ENCODE assay signal across 8 mouse cellular contexts in the genomic region with DNA sequence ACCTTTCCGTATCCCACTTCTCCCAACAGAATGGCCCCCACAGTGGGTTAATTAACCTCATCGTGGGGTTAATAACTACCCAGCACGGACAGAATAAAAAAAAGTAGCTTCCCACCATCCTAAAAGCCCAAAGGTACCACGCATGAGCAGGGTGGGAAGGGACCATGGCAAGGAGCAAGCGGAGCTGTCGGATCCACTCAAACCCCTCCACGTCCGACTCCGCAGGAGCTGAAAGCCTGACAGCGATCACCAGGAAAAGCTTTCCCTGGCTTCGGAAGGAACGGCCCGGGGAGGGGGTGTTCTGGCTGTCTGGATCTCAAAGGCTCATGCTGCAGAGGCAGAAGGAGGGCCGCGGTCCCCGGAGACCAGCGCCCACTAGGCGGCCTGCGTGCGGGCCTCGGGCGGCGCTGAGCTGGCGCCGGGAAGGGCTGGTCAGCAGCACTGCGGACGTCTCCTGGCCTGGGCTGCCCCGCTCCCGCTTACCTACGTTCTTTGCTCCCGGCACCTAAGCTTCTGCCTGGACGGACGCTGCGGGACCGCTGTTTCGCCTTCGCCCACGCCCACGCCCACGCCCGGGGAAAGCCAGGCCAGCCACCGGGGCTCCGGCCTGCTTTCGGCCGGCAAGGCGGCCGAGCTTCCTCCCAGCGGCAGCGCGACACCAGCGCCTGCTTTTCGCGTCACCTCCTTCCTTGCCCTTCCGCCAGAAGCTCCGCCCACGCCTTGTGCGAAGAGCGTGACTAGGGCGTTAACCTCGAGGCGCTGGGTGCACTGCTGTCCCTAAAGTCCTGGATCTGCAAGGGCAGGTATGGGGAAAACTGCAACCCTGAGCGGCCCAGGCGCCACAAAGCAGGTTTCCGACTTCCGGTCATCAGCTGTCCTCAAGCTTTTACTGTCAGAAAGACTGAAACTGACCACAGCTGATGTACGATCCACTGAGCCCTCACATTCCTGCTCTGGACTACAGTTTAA. TPM values are rescaled to one million over a fixed set of nuclear protein-coding genes. Genes with fewer than 3 reads are reported as not detected.
DNase-seq lines count a peak whose midpoint lies in the region; ATAC-seq and TF ChIP-seq lines count a peak whose summit lies in the region.

Gene Senp5 (minus strand): TSS at position 779 of the 969 bp plus-strand sequence.

- H3K27ac ChIP-seq in heart, embryonic 12.5 days (ENCODE audit: poor library complexity, severe bottlenecking): peak within 1 kb of the TSS; percentile 61
- peak within 1 kb of the TSS; percentile 92 for H3K27ac ChIP-seq in kidney, postnatal 0 days
- peak within 1 kb of the TSS; percentile 62 for H3K27ac ChIP-seq in liver, embryonic 11.5 days (ENCODE audit: low read depth, low read length)
- H3K27ac ChIP-seq in stomach, embryonic 14.5 days (ENCODE audit: low read length): peak within 1 kb of the TSS; percentile 72

- WGBS in heart, embryonic 12.5 days: 1% methylated on average over 65 of the region's 66 CpGs
- under 1% methylated on average over 66 of the region's 66 CpGs for WGBS in kidney, postnatal 0 days
- under 1% methylated on average over 66 of the region's 66 CpGs for WGBS in liver, embryonic 11.5 days
- WGBS in stomach, embryonic 14.5 days: under 1% methylated on average over 65 of the region's 66 CpGs

- H3K4me2 ChIP-seq in heart, embryonic 12.5 days: peak within 1 kb of the TSS; percentile 84
- H3K4me2 ChIP-seq in kidney, postnatal 0 days (ENCODE audit: low read length): peak within 1 kb of the TSS; percentile 89
- peak within 1 kb of the TSS; percentile 92 for H3K4me2 ChIP-seq in liver, embryonic 11.5 days
- peak within 1 kb of the TSS; percentile 66 for H3K4me2 ChIP-seq in stomach, embryonic 14.5 days (replicated peaks; ENCODE audit: low read depth, low read length)

- ATAC-seq in erythroid progenitor cell, adult 5-6 weeks (replicated peaks; ENCODE audit: low FRiP score, poor library complexity, severe bottlenecking): peak; percentile 100
- ATAC-seq in heart, embryonic 12.5 days (ENCODE audit: insufficient number of reproducible peaks, low FRiP score): peak; percentile 95
- peak; percentile 96 for ATAC-seq in kidney, postnatal 0 days (replicated peaks; ENCODE audit: low FRiP score, low read depth)
- peak; percentile 95 for ATAC-seq in liver, embryonic 11.5 days (replicated peaks; ENCODE audit: low FRiP score)
- peak; percentile 96 for ATAC-seq in stomach, embryonic 14.5 days (ENCODE audit: insufficient number of reproducible peaks, insufficient read depth, low FRiP score, low read depth)

- peak; percentile 92 for DNase-seq in CD4-positive helper T cell, adult 2 months (ENCODE audit: low read depth, low spot score)
- DNase-seq in brain, embryonic 18.5 days (ENCODE audit: low read depth, low spot score): peak; percentile 83
- DNase-seq in kidney, postnatal 0 days (ENCODE audit: low spot score): peak; percentile 97
- DNase-seq in liver, embryonic 11.5 days (ENCODE audit: low spot score): peak; percentile 88
- peak; percentile 89 for DNase-seq in naive thymus-derived CD4-positive, alpha-beta T cell, adult 2 months (ENCODE audit: low read depth)

- peak within 1 kb of the TSS; percentile 92 for H3K9ac ChIP-seq in heart, embryonic 12.5 days
- H3K9ac ChIP-seq in kidney, postnatal 0 days (ENCODE audit: low read depth, low read length): peak within 1 kb of the TSS; percentile 94
- H3K9ac ChIP-seq in liver, embryonic 11.5 days (ENCODE audit: low read depth, low read length): peak within 1 kb of the TSS; percentile 91
- H3K9ac ChIP-seq in stomach, embryonic 14.5 days (replicated peaks; ENCODE audit: low read depth, low read length): peak within 1 kb of the TSS; percentile 89

- TF ChIP-seq CTCF in kidney, postnatal 0 days (IDR thresholded peaks at IDR 0.05; ENCODE audit: low read depth): peak; percentile 44

- H3K4me1 ChIP-seq in heart, embryonic 12.5 days (replicated peaks): peaks cover 13% of the 10 kb centered on the region
- peaks cover 10% of the 10 kb centered on the region for H3K4me1 ChIP-seq in kidney, postnatal 0 days (replicated peaks; ENCODE audit: insufficient read depth, low read length)
- H3K4me1 ChIP-seq in liver, embryonic 11.5 days (replicated peaks; ENCODE audit: control insufficient read depth, insufficient read depth, low read length): peaks cover 7% of the 10 kb centered on the region
- peaks cover 12% of the 10 kb centered on the region; the same call in 1 of the 2 replicates for H3K4me1 ChIP-seq in stomach, embryonic 14.5 days (ENCODE audit: control insufficient read depth, insufficient read depth, low read length)

- H3K4me3 ChIP-seq in heart, embryonic 12.5 days: peak within 1 kb of the TSS; percentile 93
- peak within 1 kb of the TSS; percentile 96 for H3K4me3 ChIP-seq in kidney, postnatal 0 days (replicated peaks; ENCODE audit: low read depth, low read length)
- H3K4me3 ChIP-seq in liver, embryonic 11.5 days (ENCODE audit: low read depth, low read length): peak within 1 kb of the TSS; percentile 96
- H3K4me3 ChIP-seq in stomach, embryonic 14.5 days (ENCODE audit: low read depth, low read length): peak within 1 kb of the TSS; percentile 95

- no peaks in the 10 kb centered on the region for H3K9me3 ChIP-seq in heart, embryonic 12.5 days (replicated peaks)
- H3K9me3 ChIP-seq in kidney, postnatal 0 days (replicated peaks; ENCODE audit: low read length): no peaks in the 10 kb centered on the region
- H3K9me3 ChIP-seq in liver, embryonic 11.5 days (ENCODE audit: control insufficient read depth, low read length): no peaks in the 10 kb centered on the region
- no peaks in the 10 kb centered on the region for H3K9me3 ChIP-seq in stomach, embryonic 14.5 days (ENCODE audit: control insufficient read depth, low read depth, low read length)

- H3K27me3 ChIP-seq in heart, embryonic 12.5 days (replicated peaks): no peaks in the 10 kb centered on the region
- no peaks in the 10 kb centered on the region for H3K27me3 ChIP-seq in kidney, postnatal 0 days (ENCODE audit: insufficient read depth, low read length)
- H3K27me3 ChIP-seq in liver, embryonic 11.5 days (replicated peaks; ENCODE audit: control insufficient read depth, insufficient read depth, low read length): no peaks in the 10 kb centered on the region
- no peaks in the 10 kb centered on the region for H3K27me3 ChIP-seq in stomach, embryonic 14.5 days (ENCODE audit: control insufficient read depth, insufficient read depth, low read length)

- peaks cover 9% of the 10 kb centered on the region for H3K36me3 ChIP-seq in heart, embryonic 12.5 days
- H3K36me3 ChIP-seq in kidney, postnatal 0 days (ENCODE audit: insufficient read depth, low read length): no peaks in the 10 kb centered on the region
- no peaks in the 10 kb centered on the region for H3K36me3 ChIP-seq in liver, embryonic 11.5 days (ENCODE audit: control insufficient read depth, insufficient read depth, low read length)
- no peaks in the 10 kb centered on the region; the same call in 1 of the 2 replicates for H3K36me3 ChIP-seq in stomach, embryonic 14.5 days (ENCODE audit: control insufficient read depth, insufficient read depth, low read length)

RNA-seq across cellular contexts. Expression of gene Senp5, which starts in this region (rescaled TPM):
- 6.1 and 6.3 TPM in 2 replicates for total RNA-seq in erythroid progenitor cell, adult 5-6 weeks (2015; ENCODE audit: low replicate concordance)
- total RNA-seq in erythroid progenitor cell, adult 5-6 weeks (2017; ENCODE audit: low replicate concordance): 4.1 and 8.7 TPM in 2 replicates
- polyA plus RNA-seq in heart, embryonic 12.5 days (2016; fragmentation: Nextera tagmentation; extraction: Ambion mirVana): 17.1 and 17.9 TPM in 2 replicates
- polyA plus RNA-seq in kidney, postnatal 0 days (2015; fragmentation: Nextera tagmentation; extraction: Ambion mirVana): 7.0 and 8.1 TPM in 2 replicates
- polyA plus RNA-seq in liver, embryonic 11.5 days (2014; fragmentation: Nextera tagmentation; extraction: Ambion mirVana): 13.0 and 13.1 TPM in 2 replicates
- polyA plus RNA-seq in stomach, embryonic 14.5 days (2014; fragmentation: Nextera tagmentation; extraction: Ambion mirVana): 10.8 and 11.5 TPM in 2 replicates

Comparison
In these comparisons a context has a peak if more than half of its experiments do, and no peak if none do; other contexts are left out.
1. Peak in every context shown above with its lines: DNase-seq, ATAC-seq, H3K4me3 ChIP-seq and H3K27ac ChIP-seq.